14 mouse cellular contexts compared by ENCODE assay signal in the genomic region with DNA sequence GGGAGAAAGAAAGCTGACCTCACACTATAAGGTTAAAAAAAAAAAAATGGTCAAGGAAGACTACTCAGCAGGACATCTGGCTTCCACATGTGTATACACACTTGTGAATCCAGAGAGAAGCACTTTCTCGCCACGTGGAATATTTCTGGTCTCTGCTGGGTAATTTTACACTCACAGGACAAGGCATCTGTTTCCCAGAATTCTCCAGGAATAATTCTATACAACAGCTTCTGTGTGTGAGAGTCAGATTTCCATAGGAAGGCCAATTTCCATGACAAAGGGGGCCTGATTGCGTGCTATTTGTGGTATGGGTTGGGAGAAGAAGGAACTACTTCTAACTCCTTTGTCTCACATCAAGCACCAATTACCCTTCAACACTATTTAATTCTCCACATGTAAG.
DNase-seq lines count a peak whose midpoint lies in the region; ATAC-seq lines count a peak whose summit lies in the region.
"Had no signal": no experiment of that assay in that cellular context is flagged by ENCODE, and none has a peak within 500 bp of the region (broad histone marks: within the 10 kb centered on the region; RNA-seq: fewer than 3 reads in every experiment).

No protein-coding gene starts in this region.

- peak; percentile 76 for DNase-seq in embryo, embryonic 10 days (ENCODE audit: low spot score)
- DNase-seq in embryo, embryonic 9.5 days (ENCODE audit: extremely low spot score), result no peak
- DNase-seq in R1 (ENCODE audit: low read depth, low spot score), result peak; percentile 87
- DNase-seq in fibroblast of lung, adult 2 months (ENCODE audit: low read depth), result peak; percentile 8
- DNase-seq in urinary bladder, postnatal 10 days (ENCODE audit: low spot score), result no peak
- no peak for DNase-seq in urinary bladder, postnatal 25 days (ENCODE audit: low spot score)
- no peak for DNase-seq in layer of hippocampus, adult 8-10 months (ENCODE audit: low spot score in 2 of 2)
- DNase-seq: cerebellum, adult 8-10 months; liver; lung, embryonic 14.5 days had no signal

- peak overlapping the region; percentile 0; the same call in 1 of the 2 replicates for H3K4me2 ChIP-seq in limb, embryonic 12.5 days
- H3K4me2 ChIP-seq: embryonic facial prominence, embryonic 15.5 days; lung, embryonic 14.5 days had no signal

- peaks cover 34% of the 10 kb centered on the region for H3K36me3 ChIP-seq in limb, embryonic 12.5 days

- no peaks in the 10 kb centered on the region for H3K27me3 ChIP-seq in limb, embryonic 12.5 days
- H3K27me3 ChIP-seq: embryonic facial prominence, embryonic 15.5 days had no signal

- H3K27ac ChIP-seq in limb, embryonic 12.5 days, result peak overlapping the region; percentile 81
- H3K27ac ChIP-seq: embryonic facial prominence, embryonic 15.5 days; heart, embryonic 10.5 days had no signal

- H3K9ac ChIP-seq in limb, embryonic 12.5 days (replicated peaks), result no peak overlapping the region
- H3K9ac ChIP-seq: embryonic facial prominence, embryonic 15.5 days; lung, embryonic 14.5 days had no signal

- H3K4me1 ChIP-seq in limb, embryonic 12.5 days (replicated peaks), result peaks cover 79% of the 10 kb centered on the region

- 14% methylated on average over 3 of the region's 3 CpGs for WGBS in limb, embryonic 12.5 days

- no peaks in the 10 kb centered on the region for H3K9me3 ChIP-seq in limb, embryonic 12.5 days
- H3K9me3 ChIP-seq: embryonic facial prominence, embryonic 15.5 days; heart, embryonic 10.5 days had no signal

- no peak overlapping the region for H3K4me3 ChIP-seq in limb, embryonic 12.5 days (replicated peaks)
- H3K4me3 ChIP-seq: embryonic facial prominence, embryonic 15.5 days; heart, embryonic 10.5 days; myocyte had no signal

- ATAC-seq in limb, embryonic 12.5 days (ENCODE audit: insufficient number of reproducible peaks, insufficient read depth, low FRiP score, low TSS enrichment, low read depth), result 0 out of 2 replicates have a peak, but pooled peaks have one; percentile 15

Comparison
In these comparisons a context has a peak if more than half of its experiments do, and no peak if none do; other contexts are left out.
1. DNase-seq: peak in embryo, embryonic 10 days (single experiment), R1 (single experiment) and fibroblast of lung, adult 2 months (single experiment); none in embryo, embryonic 9.5 days (single experiment), urinary bladder, postnatal 10 days (single experiment), urinary bladder, postnatal 25 days (single experiment) and layer of hippocampus, adult 8-10 months (0 of 2).